Mouse (Mus musculus) forebrain, embryonic 11.5 days (tissue): Measurements from ENCODE around the gene Rcn3. TPM values are rescaled to one million over a fixed set of nuclear protein-coding genes. Genes with fewer than 3 reads are reported as not detected.

Source experiments
- ATAC-seq: fragments of 200-750 bp; cut with Nextera tagmentation; replicated peaks from 2 replicates; pipeline ENCODE4 v1.8.0; 2017; ENCODE audit warnings: moderate TSS enrichment; ENCODE audit not compliant: low FRiP score
- DNase-seq: peaks from one replicate; pipeline ENCODE4 v3.0.0-alpha.2; 2017; ENCODE audit warnings: low spot score
- H3K27ac ChIP-seq: fragments of 300-500 bp; sonication (generic); 2 replicates; pipeline ENCODE4 v1.5.1; 2014; ENCODE audit warnings: low read depth, low read length
- H3K27me3 ChIP-seq: fragments of 300-500 bp; sonication (generic); 2 replicates; pipeline ENCODE4 v1.6.1; 2014; ENCODE audit warnings: mild to moderate bottlenecking, low read length, mixed read lengths; ENCODE audit not compliant: control insufficient read depth, insufficient read depth
- H3K36me3 ChIP-seq: fragments of 300-500 bp; sonication (generic); 2 replicates; pipeline ENCODE4 v1.6.1; 2014; ENCODE audit warnings: mild to moderate bottlenecking, low read length, moderate library complexity, mixed read lengths; ENCODE audit not compliant: control insufficient read depth, insufficient read depth
- H3K4me1 ChIP-seq: fragments of 300-500 bp; sonication (generic); replicated peaks from 2 replicates; pipeline ENCODE4 v1.6.1; 2014; ENCODE audit warnings: low read length, mixed read lengths; ENCODE audit not compliant: control insufficient read depth, insufficient read depth
- H3K4me2 ChIP-seq: fragments of 300-500 bp; sonication (generic); 2 replicates; pipeline ENCODE4 v1.6.1; 2014; ENCODE audit warnings: low read depth, mild to moderate bottlenecking, low read length, moderate library complexity, mixed read lengths; ENCODE audit not compliant: severe bottlenecking
- H3K4me3 ChIP-seq: fragments of 300-500 bp; sonication (generic); 2 replicates; pipeline ENCODE4 v1.5.1; 2014; ENCODE audit warnings: low read depth, low read length
- H3K9ac ChIP-seq: fragments of 300-500 bp; sonication (generic); 2 replicates; pipeline ENCODE4 v1.6.1; 2014; ENCODE audit warnings: low read length
- H3K9me3 ChIP-seq: fragments of 300-500 bp; sonication (generic); 2 replicates; pipeline ENCODE4 v1.6.1; 2016; ENCODE audit warnings: low read length, mixed read lengths; ENCODE audit not compliant: control insufficient read depth
- WGBS: fragments of 180-500 bp; shearing (Covaris S2); extraction: QIAGEN DNeasy Blood & Tissue Kit; methylation state at CpG from one replicate; pipeline ENCODE4 v1.1.7; 2014; 5-methylcytosine and 5-hydroxymethylcytosine counted together
- polyA plus RNA-seq: library from polyadenylated mRNA; unstranded; fragments of >200 nt; fragmentation: Nextera tagmentation; extraction: Ambion mirVana; gene quantifications from 2 replicates; pipeline ENCODE4 v1.2.1, GENCODE M21; 2014

Rcn3 gene
- polyA plus RNA-seq, 1 experiment from 2014 or later, result 110 TPM

DNA sequence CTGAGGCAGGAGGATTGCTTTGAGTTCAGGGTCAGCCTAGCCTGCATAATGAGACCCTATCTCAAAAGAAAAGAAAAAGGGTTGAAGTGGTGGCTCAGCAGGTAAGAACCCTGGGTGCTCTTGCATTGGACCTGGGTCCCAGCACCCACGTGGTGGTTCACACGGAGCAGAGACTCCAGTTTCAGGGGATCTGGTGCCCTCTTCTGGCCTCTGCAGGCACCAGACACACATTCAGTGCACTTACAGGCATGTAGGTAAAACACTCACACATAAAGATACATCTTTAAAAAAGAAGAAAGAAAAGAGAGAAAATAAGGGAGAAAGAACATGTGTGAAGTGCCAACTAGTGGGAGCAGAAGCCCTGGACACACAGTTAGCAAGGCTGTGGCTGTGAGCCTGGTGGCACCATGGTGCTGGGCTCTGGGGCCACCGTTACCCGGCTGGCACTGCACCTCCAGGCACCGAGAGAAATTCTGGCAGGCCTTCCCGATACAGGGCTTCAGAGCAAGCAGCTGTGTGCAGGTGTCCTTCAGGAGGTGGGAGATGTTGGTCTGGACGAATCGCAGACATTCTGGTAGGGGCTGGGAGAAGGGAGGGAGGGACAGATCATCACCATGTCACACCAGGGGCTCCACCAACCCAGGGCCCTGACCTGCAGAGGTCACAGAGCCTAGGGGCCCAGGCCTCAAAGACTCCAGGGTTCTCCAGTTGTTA lies 41.6 kb upstream of the Rcn3 start:
- Histone ChIP-seq H3K9ac (no peak overlapping the region), H3K36me3 (no peaks in the 10 kb centered on the region), H3K4me1 (peaks cover 8% of the 10 kb centered on the region; the same call in 1 of the 2 replicates), H3K4me2 (no peak overlapping the region), H3K9me3 (no peaks in the 10 kb centered on the region), H3K27ac (no peak overlapping the region), H3K27me3 (peaks cover 2% of the 10 kb centered on the region; the same call in 1 of the 2 replicates), H3K4me3 (no peak overlapping the region)
- no peak for ATAC-seq
- DNase-seq, result no peak
- WGBS, result 78% methylated on average over 8 of the region's 8 CpGs

DNA sequence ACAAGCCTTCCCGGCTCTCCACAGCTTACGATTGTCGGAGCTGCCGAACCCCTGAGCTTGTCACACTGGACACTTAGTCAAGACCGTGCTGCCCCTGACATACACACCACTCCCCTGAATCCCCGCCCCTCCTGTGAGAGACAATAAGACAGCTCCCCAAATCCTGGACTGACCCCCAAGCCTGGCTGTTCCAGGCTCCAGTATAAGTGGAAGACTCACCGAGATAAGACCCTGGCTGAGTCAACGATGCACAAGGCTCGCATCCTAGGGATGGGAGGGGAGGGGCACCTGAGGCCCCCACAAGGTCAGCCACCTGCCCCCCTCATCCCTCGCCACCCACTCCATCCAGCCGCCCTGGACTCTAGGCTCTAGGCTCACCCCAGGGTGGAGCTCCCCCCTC lies 39.8 kb upstream of the Rcn3 start:
- no peak for ATAC-seq
- no peaks in the 10 kb centered on the region; the same call in 1 of the 2 replicates for H3K27me3 ChIP-seq
- no peak for DNase-seq
- no peaks in the 10 kb centered on the region for H3K9me3 ChIP-seq
- peaks cover under 1% of the 10 kb centered on the region; the same call in 1 of the 2 replicates for H3K36me3 ChIP-seq
- no peak overlapping the region for H3K4me3 ChIP-seq
- peaks cover 14% of the 10 kb centered on the region for H3K4me1 ChIP-seq
- H3K4me2 ChIP-seq, result no peak overlapping the region
- no peak overlapping the region for H3K9ac ChIP-seq
- H3K27ac ChIP-seq, result no peak overlapping the region
- 80% methylated on average over 11 of the region's 11 CpGs for WGBS

DNA sequence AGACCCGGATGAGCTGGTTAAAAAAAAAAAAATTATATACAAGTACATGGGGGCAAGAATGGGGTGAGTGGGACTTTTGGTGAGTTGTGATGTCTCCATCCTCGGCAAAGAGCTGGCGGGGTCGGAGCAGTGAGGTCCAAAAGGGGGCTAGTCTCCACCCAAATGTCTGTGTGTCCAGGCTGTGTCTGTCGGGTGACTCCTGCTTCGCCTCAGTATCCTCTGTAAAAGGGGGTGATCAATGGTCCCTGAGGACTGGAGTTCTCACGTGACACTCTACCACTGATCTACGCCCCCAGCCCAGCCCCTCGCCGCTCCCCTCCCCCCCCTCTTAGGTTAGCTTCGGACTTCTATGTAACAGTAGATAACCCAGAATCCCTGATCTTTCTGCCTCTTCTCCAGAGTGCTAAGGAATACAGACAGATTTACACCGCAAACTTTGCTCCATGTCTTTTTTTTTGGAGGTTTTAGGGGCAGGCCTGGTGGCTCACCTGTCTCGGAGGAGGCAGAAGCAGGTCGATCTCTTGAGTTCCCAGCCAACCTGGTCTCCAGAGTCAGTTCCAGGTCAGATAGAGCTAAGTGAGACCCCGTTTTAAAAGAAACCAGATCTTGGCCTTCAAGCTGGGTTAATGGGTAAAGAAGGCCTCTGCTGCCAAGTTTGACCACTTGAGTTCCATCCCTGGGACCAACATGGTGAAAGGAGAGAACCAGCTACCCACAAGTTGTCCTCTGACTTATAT lies 37.9 kb upstream of the Rcn3 start:
- H3K36me3 ChIP-seq, result peaks cover 9% of the 10 kb centered on the region
- peak overlapping the region; percentile 68 for H3K4me2 ChIP-seq
- no peaks in the 10 kb centered on the region for H3K9me3 ChIP-seq
- H3K4me1 ChIP-seq, result peaks cover 18% of the 10 kb centered on the region
- ATAC-seq (no peak), DNase-seq (no peak)
- peak overlapping the region; percentile 81 for H3K9ac ChIP-seq
- WGBS, result 60% methylated on average over 15 of the region's 15 CpGs
- H3K27me3 ChIP-seq, result no peaks in the 10 kb centered on the region
- peak overlapping the region; percentile 90; the same call in 1 of the 2 replicates for H3K27ac ChIP-seq
- peak overlapping the region; percentile 97 for H3K4me3 ChIP-seq

DNA sequence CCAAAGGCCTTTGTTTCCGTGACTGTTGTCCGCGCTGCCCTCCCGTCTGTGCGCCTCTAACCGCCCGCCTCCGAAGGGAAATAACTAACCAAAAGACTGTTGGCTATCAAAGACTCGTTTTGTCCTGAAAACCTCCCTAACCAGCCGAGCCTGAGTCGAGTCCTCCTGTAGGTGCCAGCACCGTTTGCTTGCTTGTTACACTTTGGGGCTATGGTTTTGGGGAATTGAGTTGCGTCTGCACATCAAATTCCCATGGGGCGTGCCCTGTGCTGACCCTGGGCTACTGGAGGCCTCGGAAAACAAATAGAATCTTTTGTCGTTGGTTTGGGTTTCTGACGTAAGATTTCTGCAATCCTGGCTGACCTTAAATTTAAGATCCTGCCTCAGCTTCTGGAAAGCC lies 37.3 kb upstream of the Rcn3 start:
- 1% methylated on average over 17 of the region's 17 CpGs for WGBS
- H3K27ac ChIP-seq, result peak overlapping the region; percentile 90

DNA sequence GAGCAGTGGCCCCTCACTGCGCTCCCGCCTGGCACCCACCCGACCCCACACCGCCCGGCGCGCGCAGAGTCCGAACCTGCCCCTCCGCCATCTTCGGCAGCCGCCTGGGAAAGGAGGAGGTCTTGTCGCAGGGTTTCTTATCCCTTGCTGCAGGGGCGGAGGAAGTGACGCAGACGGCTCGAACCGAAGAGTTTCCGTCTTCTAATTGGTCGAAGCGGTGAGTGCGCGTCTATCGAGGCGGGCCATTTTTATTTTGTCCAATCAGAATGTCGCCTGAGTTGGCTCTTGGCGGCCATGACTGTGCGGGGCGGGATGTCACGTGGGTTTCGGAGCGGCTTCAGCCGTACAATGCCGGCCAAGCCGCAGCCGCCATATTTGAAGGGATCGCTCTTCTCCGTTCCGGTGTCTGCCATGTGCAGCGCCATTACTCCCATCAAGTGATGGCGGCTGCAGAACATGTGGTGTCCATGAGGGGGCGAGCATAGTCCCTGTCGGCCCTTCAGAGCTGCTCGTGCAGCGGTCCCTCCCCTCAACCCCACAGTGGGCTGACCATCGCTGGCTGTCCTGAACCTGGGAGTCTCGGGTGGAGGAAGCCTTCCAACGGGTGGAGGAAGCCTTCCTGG lies 36.7 kb upstream of the Rcn3 start, which contains the start of gene Rpl13a:
Gene Rpl13a (minus strand): TSS at position 138 of the 623 bp plus-strand sequence.
- peak within 1 kb of the TSS; percentile 100 for H3K9ac ChIP-seq
- 0% methylated on average over 48 of the region's 48 CpGs for WGBS

More for the DNA sequence above, 37.3 kb upstream of the Rcn3 start:
- Histone ChIP-seq H3K4me3 (peak overlapping the region; percentile 97), H3K9me3 (no peaks in the 10 kb centered on the region), H3K4me1 (peaks cover 22% of the 10 kb centered on the region), H3K4me2 (peak overlapping the region; percentile 68), H3K36me3 (peaks cover 9% of the 10 kb centered on the region), H3K9ac (peak overlapping the region; percentile 81), H3K27me3 (no peaks in the 10 kb centered on the region)
- ATAC-seq (no peak; the same call in 1 of the 2 replicates), DNase-seq (no peak)

DNA sequence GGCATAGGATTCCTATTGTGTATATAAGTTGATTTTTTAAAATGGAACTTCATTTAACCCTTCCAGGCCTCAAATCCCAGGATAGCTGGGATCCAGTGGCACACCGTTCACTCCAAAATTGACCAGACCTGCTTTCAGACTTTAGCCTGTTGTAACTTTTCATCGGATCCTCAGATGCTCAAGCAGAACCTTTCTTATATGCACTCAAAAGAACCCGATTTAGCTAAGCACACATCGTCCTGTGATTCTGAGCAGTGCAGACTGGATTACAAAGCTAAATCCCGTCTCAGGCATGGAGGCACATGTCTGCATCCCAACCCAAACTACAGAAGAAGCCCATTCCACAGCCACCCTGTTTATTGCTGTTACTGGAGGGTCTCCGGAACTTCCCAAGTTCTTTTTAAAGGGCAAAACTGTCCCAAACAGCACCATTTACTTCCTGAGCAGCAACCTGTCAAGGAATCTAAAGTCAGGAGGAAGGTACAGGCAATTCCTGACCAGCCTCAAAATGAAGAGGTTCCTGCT lies 35.7 kb upstream of the Rcn3 start:
- peak overlapping the region; percentile 97 for H3K4me3 ChIP-seq
- peak overlapping the region; percentile 100 for H3K9ac ChIP-seq
- WGBS, result under 1% methylated on average over 6 of the region's 6 CpGs
- peak overlapping the region; percentile 88 for H3K27ac ChIP-seq
- ATAC-seq (no peak), DNase-seq (no peak)
- no peaks in the 10 kb centered on the region for H3K9me3 ChIP-seq
- H3K4me2 ChIP-seq, result peak overlapping the region; percentile 97
- H3K27me3 ChIP-seq, result no peaks in the 10 kb centered on the region
- peaks cover 28% of the 10 kb centered on the region for H3K4me1 ChIP-seq
- H3K36me3 ChIP-seq, result peaks cover 13% of the 10 kb centered on the region

More for the DNA sequence above, 36.7 kb upstream of the Rcn3 start, which contains the start of gene Rpl13a:
- Histone ChIP-seq H3K4me2 (peak within 1 kb of the TSS; percentile 97), H3K9me3 (no peaks in the 10 kb centered on the region), H3K4me3 (peak within 1 kb of the TSS; percentile 97), H3K36me3 (peaks cover 9% of the 10 kb centered on the region), H3K27me3 (no peaks in the 10 kb centered on the region), H3K4me1 (peaks cover 22% of the 10 kb centered on the region), H3K27ac (peak within 1 kb of the TSS; percentile 90)
- DNase-seq (peak; percentile 99), ATAC-seq (peak; percentile 93)

DNA sequence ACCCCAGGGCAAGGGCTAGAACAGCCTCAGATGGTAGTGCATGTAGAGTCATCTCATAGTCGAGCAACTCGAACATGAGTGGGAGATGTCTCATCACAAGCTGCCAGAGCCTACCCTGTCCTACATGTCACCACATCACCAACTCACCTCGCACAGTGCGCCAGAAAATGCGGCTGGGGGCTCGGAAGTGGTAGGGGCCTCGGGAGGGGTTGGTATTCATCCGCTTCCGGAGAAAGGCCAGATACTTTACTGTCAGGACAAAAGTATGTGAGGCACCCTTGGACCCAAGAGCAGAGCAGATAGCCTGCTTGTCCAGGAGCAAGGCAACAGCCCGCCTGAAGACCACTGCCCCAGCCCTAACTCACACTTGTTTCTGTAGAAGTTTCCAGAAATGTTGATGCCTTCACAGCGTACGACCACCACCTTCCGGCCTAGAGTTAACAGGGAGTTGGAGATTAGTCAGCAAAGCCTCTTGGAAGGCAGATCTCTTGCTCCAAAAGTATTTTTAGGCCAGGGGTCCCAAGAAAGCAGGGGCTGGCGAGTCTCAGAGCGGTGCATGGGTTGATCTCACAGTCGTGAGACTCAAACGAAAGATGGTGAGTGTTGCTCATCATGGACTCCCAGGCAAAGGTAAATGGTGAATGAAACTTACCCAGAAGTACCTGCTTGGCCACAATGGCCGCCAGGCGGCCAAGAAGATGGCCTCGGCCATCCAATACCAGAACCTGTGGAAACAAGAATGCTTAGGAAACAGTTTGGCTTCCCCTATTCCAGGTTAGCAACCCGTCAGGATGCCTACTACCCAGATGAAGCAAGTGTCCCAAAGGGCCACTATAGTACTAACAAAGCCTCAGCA lies 35.1 kb upstream of the Rcn3 start:
- no peaks in the 10 kb centered on the region for H3K27me3 ChIP-seq
- H3K36me3 ChIP-seq, result peaks cover 17% of the 10 kb centered on the region
- peak overlapping the region; percentile 97 for H3K4me2 ChIP-seq
- peak overlapping the region; percentile 100 for H3K9ac ChIP-seq
- peak overlapping the region; percentile 88 for H3K27ac ChIP-seq
- H3K4me3 ChIP-seq, result peak overlapping the region; percentile 97
- H3K4me1 ChIP-seq, result peaks cover 30% of the 10 kb centered on the region
- WGBS, result 54% methylated on average over 21 of the region's 21 CpGs
- ATAC-seq (no peak), DNase-seq (no peak)
- no peaks in the 10 kb centered on the region for H3K9me3 ChIP-seq
